Mouse (Mus musculus): Measurements from ENCODE around the gene Pth2. TPM values are rescaled to one million over a fixed set of nuclear protein-coding genes. Genes with fewer than 3 reads are reported as not detected.

Pth2 gene
- polyA plus RNA-seq, 1 experiment: not detected

GRCm38 (mm10) chr7:45229459-45230203, 48.8 kb downstream of the Pth2 start:
- no peak overlapping the region for H3K27ac ChIP-seq (ENCODE audit: control insufficient read depth, insufficient read depth, low read depth, low read length, poor library complexity)
- no peak overlapping the region for H3K4me3 ChIP-seq (replicated peaks; ENCODE audit: control insufficient read depth, low read depth, low read length)
- 65% methylated on average over 7 of the region's 7 CpGs for WGBS
- H3K4me1 ChIP-seq (ENCODE audit: control insufficient read depth, insufficient read depth, low read length): no peaks in the 10 kb centered on the region; the same call in 1 of the 2 replicates
- TF ChIP-seq CTCF (IDR thresholded peaks at IDR 0.05; ENCODE audit: control insufficient read depth, insufficient read depth, low read length) (no peak), POLR2A (IDR thresholded peaks at IDR 0.05; ENCODE audit: borderline replicate concordance, control insufficient read depth, low read depth, low read length) (no peak)

DNA sequence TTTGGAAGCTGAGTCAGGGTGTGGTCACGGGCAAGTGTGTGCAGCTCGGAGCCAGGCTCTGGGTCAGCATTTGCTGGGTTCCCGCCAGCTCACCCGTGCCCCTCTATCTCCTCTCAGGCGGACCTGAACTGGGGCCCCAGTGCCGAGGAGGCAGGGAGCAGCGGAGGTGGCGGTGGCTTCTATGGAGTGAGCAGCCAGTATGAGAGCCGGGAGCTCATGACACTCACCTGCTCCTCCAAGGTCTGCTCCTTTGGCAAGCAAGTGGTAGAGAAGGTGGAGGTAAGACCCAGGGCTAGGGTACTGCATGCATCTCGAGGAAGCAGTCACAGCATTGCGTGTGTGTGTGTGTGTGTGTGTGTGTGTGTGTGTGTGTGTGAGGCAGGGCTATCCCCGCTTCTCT, 50.4 kb downstream of the Pth2 start:
- Histone ChIP-seq H3K4me3 (replicated peaks; ENCODE audit: control insufficient read depth, low read depth, low read length) (no peak overlapping the region), H3K27ac (ENCODE audit: control insufficient read depth, insufficient read depth, low read depth, low read length, poor library complexity) (no peak overlapping the region), H3K4me1 (ENCODE audit: control insufficient read depth, insufficient read depth, low read length) (peaks cover 3% of the 10 kb centered on the region; the same call in 1 of the 2 replicates)
- TF ChIP-seq POLR2A (IDR thresholded peaks at IDR 0.05; ENCODE audit: borderline replicate concordance, control insufficient read depth, low read depth, low read length): no peak; the same call in 1 of the 2 replicates
- no peak for TF ChIP-seq CTCF (IDR thresholded peaks at IDR 0.05; ENCODE audit: control insufficient read depth, insufficient read depth, low read length)
- WGBS: 74% methylated on average over 12 of the region's 12 CpGs

Other genes with a start within 250 kb of the Pth2 start
- not detected in 2 replicates for gene Tsks, start 237.8 kb upstream of the Pth2 start, polyA plus RNA-seq (2011; ENCODE audit: insufficient read depth, insufficient read length, low replicate concordance, missing spikeins)
- 6.5 TPM in 2 replicates for gene Cpt1c, start 206.1 kb upstream of the Pth2 start, polyA plus RNA-seq (2011; ENCODE audit: insufficient read depth, insufficient read length, low replicate concordance, missing spikeins)
- 192 and 337 TPM in 2 replicates for gene Prmt1, start 194.4 kb upstream of the Pth2 start, polyA plus RNA-seq (2011; ENCODE audit: insufficient read depth, insufficient read length, low replicate concordance, missing spikeins)
- gene Irf3, start 183.3 kb upstream of the Pth2 start, polyA plus RNA-seq (2011; ENCODE audit: insufficient read depth, insufficient read length, low replicate concordance, missing spikeins): 71.4 and 165 TPM in 2 replicates
- gene Bcl2l12, start 182.3 kb upstream of the Pth2 start, polyA plus RNA-seq (2011; ENCODE audit: insufficient read depth, insufficient read length, low replicate concordance, missing spikeins): 28.9 and 40.8 TPM in 2 replicates
- 45.6 and 72.1 TPM in 2 replicates for gene Scaf1, start 164.6 kb upstream of the Pth2 start, polyA plus RNA-seq (2011; ENCODE audit: insufficient read depth, insufficient read length, low replicate concordance, missing spikeins)
- 11.0 and 14.9 TPM in 2 replicates for gene Rras, start 163.0 kb upstream of the Pth2 start, polyA plus RNA-seq (2011; ENCODE audit: insufficient read depth, insufficient read length, low replicate concordance, missing spikeins)
- gene Prr12, start 128.1 kb upstream of the Pth2 start, polyA plus RNA-seq (2011; ENCODE audit: insufficient read depth, insufficient read length, low replicate concordance, missing spikeins): 8.6 and 14.3 TPM in 2 replicates
- 31.8 and 44.8 TPM in 2 replicates for gene Nosip, start 118.6 kb upstream of the Pth2 start, polyA plus RNA-seq (2011; ENCODE audit: insufficient read depth, insufficient read length, low replicate concordance, missing spikeins)
- 13.8 and 18.2 TPM in 2 replicates for gene Prrg2, start 118.3 kb upstream of the Pth2 start, polyA plus RNA-seq (2011; ENCODE audit: insufficient read depth, insufficient read length, low replicate concordance, missing spikeins)
- gene Rcn3, start 88.8 kb upstream of the Pth2 start, polyA plus RNA-seq (2011; ENCODE audit: insufficient read depth, insufficient read length, low replicate concordance, missing spikeins): 10.6 and 16.0 TPM in 2 replicates
- gene Fcgrt, start 77.1 kb upstream of the Pth2 start, polyA plus RNA-seq (2011; ENCODE audit: insufficient read depth, insufficient read length, low replicate concordance, missing spikeins): 13.9 and 19.1 TPM in 2 replicates
- gene Rps11, start 56.6 kb upstream of the Pth2 start, polyA plus RNA-seq (2011; ENCODE audit: insufficient read depth, insufficient read length, low replicate concordance, missing spikeins): 982 and 1,240 TPM in 2 replicates
- 2,527 and 4,441 TPM in 2 replicates for gene Rpl13a, start 52.2 kb upstream of the Pth2 start, polyA plus RNA-seq (2011; ENCODE audit: insufficient read depth, insufficient read length, low replicate concordance, missing spikeins)
- not detected in 2 replicates for gene Gm45713, start 44.8 kb upstream of the Pth2 start, polyA plus RNA-seq (2011; ENCODE audit: insufficient read depth, insufficient read length, low replicate concordance, missing spikeins)
- gene Flt3l, start 44.6 kb upstream of the Pth2 start, polyA plus RNA-seq (2011; ENCODE audit: insufficient read depth, insufficient read length, low replicate concordance, missing spikeins): 32.5 and 85.0 TPM in 2 replicates
- 39.2 and 92.4 TPM in 2 replicates for gene Pih1d1, start 26.7 kb upstream of the Pth2 start, polyA plus RNA-seq (2011; ENCODE audit: insufficient read depth, insufficient read length, low replicate concordance, missing spikeins)
- 49.6 and 113 TPM in 2 replicates for gene Aldh16a1, start 26.4 kb upstream of the Pth2 start, polyA plus RNA-seq (2011; ENCODE audit: insufficient read depth, insufficient read length, low replicate concordance, missing spikeins)
- gene Slc17a7, start 17.0 kb upstream of the Pth2 start, polyA plus RNA-seq (2011; ENCODE audit: insufficient read depth, insufficient read length, low replicate concordance, missing spikeins): 1.3 TPM in 1 of 2 replicates, not detected in the other
- gene Gfy, start 1.4 kb upstream of the Pth2 start, polyA plus RNA-seq (2011; ENCODE audit: insufficient read depth, insufficient read length, low replicate concordance, missing spikeins): 1.2 TPM in 1 of 2 replicates, not detected in the other
- not detected in 2 replicates for gene Ccdc155, start 23.9 kb downstream of the Pth2 start, polyA plus RNA-seq (2011; ENCODE audit: insufficient read depth, insufficient read length, low replicate concordance, missing spikeins)
- 1.5 TPM in 1 of 2 replicates, not detected in the other for gene Dkkl1, start 31.2 kb downstream of the Pth2 start, polyA plus RNA-seq (2011; ENCODE audit: insufficient read depth, insufficient read length, low replicate concordance, missing spikeins)
- 5.0 and 10.9 TPM in 2 replicates for gene Tead2, start 34.8 kb downstream of the Pth2 start, polyA plus RNA-seq (2011; ENCODE audit: insufficient read depth, insufficient read length, low replicate concordance, missing spikeins)
- 214 and 405 TPM in 2 replicates for gene Cd37, start 58.1 kb downstream of the Pth2 start, polyA plus RNA-seq (2011; ENCODE audit: insufficient read depth, insufficient read length, low replicate concordance, missing spikeins)
- not detected in 2 replicates for gene Slc6a16, start 60.1 kb downstream of the Pth2 start, polyA plus RNA-seq (2011; ENCODE audit: insufficient read depth, insufficient read length, low replicate concordance, missing spikeins)
- gene Slc6a21, start 96.5 kb downstream of the Pth2 start, polyA plus RNA-seq (2011; ENCODE audit: insufficient read depth, insufficient read length, low replicate concordance, missing spikeins): not detected in 2 replicates
- 2.6 and 3.9 TPM in 2 replicates for gene Trpm4, start 152.8 kb downstream of the Pth2 start, polyA plus RNA-seq (2011; ENCODE audit: insufficient read depth, insufficient read length, low replicate concordance, missing spikeins)
- gene Hrc, start 154.3 kb downstream of the Pth2 start, polyA plus RNA-seq (2011; ENCODE audit: insufficient read depth, insufficient read length, low replicate concordance, missing spikeins): 1.5 and 1.7 TPM in 2 replicates
- gene Ppfia3, start 186.0 kb downstream of the Pth2 start, polyA plus RNA-seq (2011; ENCODE audit: insufficient read depth, insufficient read length, low replicate concordance, missing spikeins): not detected in 2 replicates
- gene Lin7b, start 189.6 kb downstream of the Pth2 start, polyA plus RNA-seq (2011; ENCODE audit: insufficient read depth, insufficient read length, low replicate concordance, missing spikeins): not detected in 2 replicates
- gene Snrnp70, start 214.7 kb downstream of the Pth2 start, polyA plus RNA-seq (2011; ENCODE audit: insufficient read depth, insufficient read length, low replicate concordance, missing spikeins): 753 and 781 TPM in 2 replicates
- gene Kcna7, start 224.7 kb downstream of the Pth2 start, polyA plus RNA-seq (2011; ENCODE audit: insufficient read depth, insufficient read length, low replicate concordance, missing spikeins): not detected in 2 replicates
- gene Ntf5, start 232.7 kb downstream of the Pth2 start, polyA plus RNA-seq (2011; ENCODE audit: insufficient read depth, insufficient read length, low replicate concordance, missing spikeins): 1.8 TPM in 1 of 2 replicates, not detected in the other
- not detected in 2 replicates for gene Lhb, start 239.8 kb downstream of the Pth2 start, polyA plus RNA-seq (2011; ENCODE audit: insufficient read depth, insufficient read length, low replicate concordance, missing spikeins)

Measured in bone marrow, adult 2 months (tissue).